Mouse (Mus musculus): Measurements from ENCODE around the gene Gm20388.

Gene Gm20388

GRCm38 (mm10) chr8:120131158-120131557 lies 220.5 kb downstream of the Gm20388 start:
- no peak for DNase-seq

DNA sequence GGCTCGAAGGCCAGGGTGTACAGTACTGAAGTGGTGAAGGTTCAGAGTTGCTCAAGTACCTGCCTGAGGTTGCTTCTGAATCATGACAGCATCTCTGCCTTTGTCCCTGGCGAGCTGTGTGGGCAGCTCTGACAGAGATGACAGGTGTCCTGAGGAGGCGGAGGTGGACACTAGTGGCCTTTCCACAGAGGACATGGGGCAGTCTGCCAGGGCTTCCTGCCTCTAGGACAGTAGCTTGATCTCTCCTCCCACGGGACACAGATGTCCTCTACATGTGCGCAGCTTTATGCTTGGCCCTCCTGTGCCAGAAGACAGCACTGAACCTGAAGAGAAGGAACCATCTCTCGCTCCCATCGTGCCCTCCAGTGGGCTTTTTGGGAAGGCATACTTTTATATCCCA lies 222.5 kb downstream of the Gm20388 start:
- DNase-seq: peak; percentile 45 to 52

DNA sequence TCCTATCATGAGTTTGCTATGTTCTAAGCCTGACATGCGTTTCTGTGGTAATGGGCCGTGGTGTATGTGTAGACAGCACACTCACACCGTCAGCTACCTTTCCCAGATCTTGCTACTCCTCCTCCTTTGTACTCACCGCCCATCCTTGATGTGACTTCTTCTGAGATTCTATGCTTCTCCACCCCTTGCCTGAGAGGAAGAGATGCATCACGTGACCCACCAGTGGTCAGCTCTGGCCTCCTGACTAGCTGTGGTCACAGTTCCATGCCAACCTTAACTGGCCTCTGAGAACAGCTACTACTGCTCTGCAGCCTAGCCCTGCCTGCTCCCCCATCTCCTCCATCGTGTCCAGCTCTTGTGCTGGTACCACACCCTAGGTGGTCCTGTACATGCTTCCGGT lies 225.0 kb downstream of the Gm20388 start:
- no peak for DNase-seq

DNA sequence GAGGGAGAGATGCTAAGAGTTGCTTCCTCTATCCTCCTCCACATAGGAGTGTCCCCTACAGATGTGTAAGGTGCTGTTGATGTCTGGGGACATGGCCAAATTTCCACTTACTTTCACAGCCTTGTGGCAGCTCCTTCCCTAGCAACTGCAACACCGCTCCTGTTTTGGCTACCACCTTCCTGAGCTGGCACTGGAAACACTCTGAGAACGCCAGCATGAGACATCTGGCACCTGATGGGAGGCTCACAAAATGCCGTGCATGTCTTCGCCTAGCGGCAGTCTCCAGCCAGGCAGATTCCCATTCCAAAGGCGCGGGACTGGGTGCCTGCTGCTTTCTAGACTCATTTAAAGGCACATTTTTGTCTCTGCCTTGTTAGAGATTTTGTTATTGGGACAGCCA lies 226.0 kb downstream of the Gm20388 start:
- no peak for DNase-seq

DNA sequence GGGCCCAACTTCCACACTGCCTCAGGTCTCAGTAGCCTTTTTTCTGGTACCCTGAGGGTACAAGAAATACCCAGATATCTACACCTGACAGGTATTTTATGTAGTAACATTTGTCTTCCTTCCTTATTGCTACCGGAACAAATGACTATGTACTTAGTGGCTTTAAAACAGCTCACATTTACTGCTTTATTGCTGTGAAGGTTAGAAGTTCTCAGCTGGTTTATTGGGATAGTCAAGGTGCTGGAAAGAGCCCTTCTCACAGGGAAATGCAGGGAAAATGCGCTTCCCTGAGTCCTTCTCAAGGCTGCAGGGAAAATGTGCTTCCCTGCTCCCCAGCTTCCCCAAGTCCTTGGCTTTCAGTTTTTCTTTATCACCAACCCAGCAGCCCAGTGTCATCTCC lies 228.3 kb downstream of the Gm20388 start:
- no peak for DNase-seq

DNA sequence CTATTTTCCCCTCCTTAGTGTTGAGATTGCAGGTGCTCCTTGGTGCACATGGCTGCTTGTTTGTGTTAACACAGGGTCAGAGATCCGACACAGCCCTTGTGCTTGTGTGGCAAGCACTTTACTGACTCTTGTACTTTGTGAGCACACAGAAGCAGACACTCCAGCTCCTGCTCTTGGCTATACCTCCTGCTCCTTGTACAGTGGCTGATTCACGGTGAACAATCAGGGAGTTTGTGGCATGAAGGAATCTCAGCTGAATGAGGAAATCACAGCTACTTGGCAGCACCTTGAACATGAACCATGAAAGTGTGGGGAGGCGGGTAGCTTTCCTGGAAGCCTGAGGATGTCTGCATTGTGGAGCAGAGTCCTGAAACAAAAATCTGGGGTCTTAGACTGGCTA lies 230.1 kb downstream of the Gm20388 start:
- no peak for DNase-seq

DNA sequence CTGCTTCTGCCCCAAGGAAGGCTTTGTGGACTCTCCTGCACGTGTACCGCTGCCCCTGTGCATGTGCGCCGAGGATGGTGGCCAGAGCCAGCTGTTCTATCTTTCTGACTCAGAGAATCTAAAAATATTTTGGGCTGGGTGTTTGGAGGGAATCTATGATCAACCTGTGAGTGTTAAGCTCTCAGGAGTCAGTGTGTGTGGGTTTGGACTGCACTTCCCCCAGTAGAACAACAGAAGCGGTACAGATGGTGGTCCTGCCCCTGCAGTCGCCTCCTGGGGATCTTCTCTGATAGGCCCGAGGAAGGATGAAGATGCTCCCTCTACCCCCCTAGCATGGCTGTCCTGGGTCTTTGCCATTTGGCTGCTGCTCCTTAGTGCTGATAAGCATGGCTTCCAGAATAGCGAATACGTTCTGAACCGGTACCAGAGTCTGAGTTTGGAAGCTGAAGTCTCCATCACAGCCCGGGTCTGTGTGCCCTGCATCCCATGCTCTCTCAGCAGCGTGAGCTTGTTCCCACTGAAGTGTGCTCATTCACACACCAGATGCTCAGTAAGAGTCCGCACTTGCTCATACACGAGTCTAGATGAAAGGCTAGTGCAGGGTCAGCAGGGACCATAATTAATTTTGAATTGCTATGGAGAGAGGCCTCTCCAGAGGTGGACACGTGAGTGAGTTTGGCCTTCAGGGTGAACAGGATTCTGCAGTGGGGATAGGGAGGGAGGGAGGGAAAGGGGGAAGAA lies 233.4 kb downstream of the Gm20388 start:
- DNase-seq: no peak

DNA sequence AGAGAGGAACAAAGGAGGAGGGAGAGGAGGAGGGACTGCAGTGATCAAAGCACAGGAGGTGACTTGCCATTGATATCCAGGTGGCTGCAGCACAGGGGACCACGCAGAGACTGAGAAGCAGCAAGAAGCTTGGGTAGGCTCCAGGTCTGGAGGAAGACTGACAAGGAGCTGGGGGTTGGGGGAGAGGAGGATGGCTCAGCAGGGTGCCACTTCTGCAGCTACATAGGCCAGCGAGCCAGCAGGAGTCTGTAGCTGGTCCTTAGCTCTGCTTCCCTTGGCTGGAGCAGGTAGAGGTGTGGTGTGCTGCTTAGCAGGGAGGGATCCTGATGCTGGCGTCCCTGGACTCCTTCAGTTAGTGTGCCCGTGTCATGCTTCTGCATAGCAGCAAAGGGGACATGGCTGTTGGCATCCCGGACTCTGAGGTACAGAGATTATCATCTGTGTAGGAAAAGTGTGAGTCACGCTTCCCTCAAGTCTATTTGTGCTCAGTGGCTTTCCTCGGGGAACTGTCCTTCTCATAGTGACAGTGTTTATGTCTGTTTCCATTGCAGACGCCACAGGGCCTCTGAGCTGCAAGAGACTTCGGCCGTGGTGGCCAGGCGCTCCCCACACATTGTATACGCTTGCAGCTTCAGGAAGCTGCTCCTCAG lies 234.1 kb downstream of the Gm20388 start:
- no peak for DNase-seq

DNA sequence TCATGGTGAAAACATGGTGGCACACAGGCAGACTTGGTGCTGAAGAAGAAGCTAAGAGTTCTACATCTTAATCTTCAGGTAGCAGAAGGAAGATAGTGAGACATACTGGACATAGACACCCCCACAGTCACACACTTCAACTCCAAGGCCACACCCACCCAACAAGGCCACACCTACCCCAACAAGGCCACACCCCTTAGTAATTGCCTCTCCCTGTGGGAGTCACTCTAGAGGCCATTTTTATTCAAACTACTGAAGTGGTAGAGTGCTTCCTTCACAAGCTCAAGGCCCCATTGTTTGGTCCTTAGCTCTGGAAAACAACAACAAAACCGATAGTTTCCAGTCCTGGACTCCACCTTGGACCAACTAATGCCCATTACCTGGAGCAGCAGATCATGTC lies 235.4 kb downstream of the Gm20388 start:
- DNase-seq: no peak

GRCm38 (mm10) chr8:120150028-120150427 lies 239.4 kb downstream of the Gm20388 start:
- DNase-seq: no peak

DNA sequence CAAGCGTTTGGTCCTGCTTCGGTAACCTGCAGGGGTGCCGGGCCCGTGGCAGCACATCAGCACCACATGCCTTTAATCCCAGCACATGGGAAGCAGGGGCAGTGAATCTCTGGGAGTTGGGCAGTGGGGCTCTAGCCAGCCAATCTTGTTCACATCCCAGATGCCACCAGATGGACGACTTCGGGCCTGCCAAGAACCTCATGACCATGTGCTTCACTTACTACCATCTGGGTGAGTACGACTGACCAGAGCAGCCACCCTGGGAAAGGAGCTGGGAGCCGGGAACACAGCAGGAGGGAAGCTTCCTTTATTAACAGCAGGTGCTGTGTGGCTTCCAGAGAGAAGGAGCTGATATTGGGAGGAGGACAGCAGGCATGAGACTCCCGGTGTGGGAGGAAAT lies 240.5 kb downstream of the Gm20388 start:
- DNase-seq: no peak

GRCm38 (mm10) chr8:120152636-120153035 lies 242.0 kb downstream of the Gm20388 start:
- DNase-seq: no peak

GRCm38 (mm10) chr8:120160366-120160765 lies 249.7 kb downstream of the Gm20388 start:
- DNase-seq: no peak

DNA sequence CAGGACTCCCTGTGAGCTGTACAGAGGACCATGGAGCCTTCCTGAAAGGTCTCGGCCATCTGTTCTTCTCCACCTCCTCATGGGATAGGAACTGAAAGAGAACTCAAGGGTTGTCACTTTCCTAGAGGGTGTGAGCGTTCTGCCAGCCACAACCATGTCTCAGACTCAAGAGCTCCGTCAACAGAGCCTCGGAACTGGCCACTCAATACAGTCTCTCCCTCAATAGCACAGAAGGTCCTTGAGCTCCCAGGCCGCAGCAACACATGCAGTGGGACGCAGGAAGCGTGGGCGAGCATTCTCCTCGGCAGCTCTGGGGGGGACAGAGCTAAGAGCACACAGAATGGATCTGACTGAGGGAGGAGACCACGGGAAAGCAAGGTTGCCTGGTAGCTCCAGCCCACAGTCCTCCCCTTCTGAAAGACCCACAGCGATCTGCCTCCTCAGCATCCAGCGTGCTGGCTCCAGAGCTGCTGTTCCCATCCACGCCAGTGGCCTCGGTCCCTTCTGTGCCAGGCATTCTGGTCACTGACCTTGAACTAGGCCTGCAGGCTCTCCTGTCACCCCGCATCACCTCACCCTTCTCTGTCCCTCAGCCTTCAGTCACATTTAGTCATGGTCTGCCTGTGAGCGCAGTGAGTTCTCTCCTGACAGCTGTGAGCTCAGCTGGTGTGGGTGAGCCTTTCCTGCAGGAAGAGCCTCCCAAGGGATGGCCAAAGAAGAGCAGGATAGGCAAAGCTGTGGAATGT lies 251.2 kb downstream of the Gm20388 start:
- no peak for DNase-seq

- DNase-seq: no peak
Measured at GRCm38 (mm10) chr8:120162404-120162752, 251.7 kb downstream of the Gm20388 start.

- DNase-seq: no peak
Measured at GRCm38 (mm10) chr8:120163376-120163775, 252.7 kb downstream of the Gm20388 start.

DNA sequence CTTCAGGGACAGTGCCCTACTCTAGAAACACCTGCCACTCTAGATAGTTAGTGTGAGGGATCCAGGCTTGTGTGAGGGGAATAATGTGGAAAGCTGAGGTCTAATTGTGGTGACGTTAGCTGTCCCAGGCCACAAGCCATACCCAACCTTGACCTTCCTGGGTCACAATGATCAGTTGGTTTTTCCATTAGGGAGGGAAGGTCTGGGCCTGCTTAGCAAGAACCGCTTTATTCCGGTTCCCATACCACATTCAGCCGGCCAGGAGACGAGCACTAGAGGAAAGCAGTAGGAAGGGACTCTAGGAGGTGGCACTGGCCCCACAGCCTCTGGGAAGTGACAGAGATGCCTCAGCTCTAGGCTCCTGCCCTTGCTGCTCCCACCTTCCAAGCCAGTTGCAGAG lies 253.4 kb downstream of the Gm20388 start:
- DNase-seq: peak in 1 of 2 experiments; percentile 31

DNA sequence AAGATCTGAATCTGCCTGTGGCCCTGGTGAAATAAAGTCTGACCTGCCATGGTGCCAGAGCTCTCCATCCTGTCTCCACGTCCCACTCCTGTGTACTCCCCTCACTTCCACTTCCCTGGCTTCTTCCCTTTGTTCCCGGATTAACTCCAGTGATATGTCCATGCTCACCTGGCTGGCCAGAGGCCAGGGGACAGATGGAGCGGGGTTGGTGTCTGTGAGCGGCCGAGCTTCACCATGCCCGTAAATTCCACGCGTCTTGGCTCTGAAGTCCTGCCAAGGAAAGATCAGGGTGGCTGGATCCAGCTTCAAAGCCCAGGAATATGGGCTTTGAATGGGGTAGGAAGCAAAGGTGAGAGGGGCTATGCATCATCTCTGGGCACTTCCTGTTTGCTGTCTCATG lies 256.5 kb downstream of the Gm20388 start:
- no peak for DNase-seq

DNA sequence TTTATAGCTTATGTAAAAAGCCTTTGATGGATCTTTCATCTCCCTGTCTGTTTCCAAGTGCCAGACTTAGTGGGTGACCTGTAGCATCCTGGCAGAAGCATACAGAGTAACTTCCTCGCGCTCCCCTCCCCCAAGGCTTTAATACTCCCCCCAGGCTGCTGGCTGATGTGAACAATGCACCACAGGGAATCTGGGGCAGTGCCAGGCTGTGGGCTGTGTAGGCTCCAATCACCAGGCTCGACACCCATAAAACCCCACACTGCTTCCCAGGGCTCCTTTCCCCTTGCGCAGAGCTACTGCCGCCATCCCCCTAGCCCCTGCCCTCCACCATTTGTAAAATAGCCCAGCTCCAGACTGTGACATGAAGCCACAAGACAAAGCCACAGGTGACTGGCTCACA lies 257.2 kb downstream of the Gm20388 start:
- DNase-seq: no peak

- no peak for DNase-seq
Measured at GRCm38 (mm10) chr8:120169119-120169518, 258.5 kb downstream of the Gm20388 start.

- no peak for DNase-seq
Measured at GRCm38 (mm10) chr8:120173195-120173594, 262.6 kb downstream of the Gm20388 start.

DNA sequence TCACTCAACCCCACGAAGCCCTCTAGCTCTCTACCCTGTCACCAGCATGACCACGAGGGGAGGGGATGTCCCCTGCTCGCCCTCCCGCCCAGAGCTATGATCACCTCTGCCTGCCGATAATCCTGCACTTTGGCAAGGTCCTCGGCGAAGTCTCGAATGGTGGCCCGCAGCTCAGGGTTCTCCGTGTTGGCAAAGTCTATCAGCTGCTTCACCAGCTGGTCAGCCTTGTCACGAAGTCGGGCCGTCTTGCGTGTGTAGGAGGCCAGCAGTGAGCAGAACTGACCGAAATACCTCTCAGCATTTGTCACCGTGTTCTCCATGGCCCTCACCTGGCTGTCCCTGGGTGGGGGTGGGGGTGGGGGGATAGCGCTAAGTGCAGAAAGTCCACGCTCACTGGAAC lies 264.0 kb downstream of the Gm20388 start:
- DNase-seq: no peak

DNA sequence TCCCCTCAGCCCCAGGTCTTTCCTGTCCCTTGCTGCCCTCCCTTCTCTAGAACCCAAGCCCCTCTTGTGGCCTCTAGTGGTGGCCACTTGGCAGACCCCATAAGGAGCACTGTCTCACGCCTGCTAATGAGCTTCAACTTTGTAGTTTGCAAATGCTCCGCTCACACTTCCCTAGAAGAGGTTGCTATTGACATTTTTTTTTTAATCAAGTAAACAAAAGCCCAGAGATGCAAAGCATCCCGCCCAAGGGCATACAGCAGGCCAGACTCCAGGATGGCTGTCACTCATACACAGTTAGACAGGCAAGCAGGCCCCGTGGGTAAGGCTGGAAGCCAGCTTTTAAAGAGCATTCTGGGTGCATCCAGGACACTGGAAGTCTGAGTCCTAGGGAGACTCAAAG lies 266.0 kb downstream of the Gm20388 start:
- DNase-seq: no peak

Measured in kidney, adult 8-10 months (tissue).